Mouse (Mus musculus): ENCODE results near the gene Plvap.
A peak's percentile ranks its signal among the peaks of the same experiment; 100 is the strongest.
"Not testable (repeated sequence)": the region's sequence is repeated elsewhere in the genome, so short reads cannot be mapped to it uniquely, and the experiment has no call there.

Gene Plvap

DNA sequence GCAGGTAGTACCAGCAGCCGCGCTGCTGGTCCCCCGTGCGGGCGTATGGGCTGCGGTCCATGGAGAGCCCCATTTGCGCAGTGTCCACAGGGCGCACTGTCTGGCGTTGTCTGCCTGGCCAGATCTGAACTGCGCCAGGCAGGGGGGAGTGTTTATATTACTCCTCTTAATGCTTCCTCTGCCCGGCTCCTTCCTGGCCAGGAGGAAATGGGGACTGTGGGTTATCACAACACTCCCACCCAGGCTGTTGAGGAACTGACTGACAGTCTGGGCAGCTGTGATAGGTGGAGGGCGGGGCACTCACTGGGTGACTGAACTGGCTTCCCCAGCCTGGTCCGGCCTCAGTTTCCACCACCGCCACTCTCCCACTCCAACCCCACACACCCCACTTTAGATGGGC, at the start of gene Plvap:
Gene Plvap (minus strand): TSS at position 109 of the 400 bp plus-strand sequence.
- DNase-seq, result no peak

DNA sequence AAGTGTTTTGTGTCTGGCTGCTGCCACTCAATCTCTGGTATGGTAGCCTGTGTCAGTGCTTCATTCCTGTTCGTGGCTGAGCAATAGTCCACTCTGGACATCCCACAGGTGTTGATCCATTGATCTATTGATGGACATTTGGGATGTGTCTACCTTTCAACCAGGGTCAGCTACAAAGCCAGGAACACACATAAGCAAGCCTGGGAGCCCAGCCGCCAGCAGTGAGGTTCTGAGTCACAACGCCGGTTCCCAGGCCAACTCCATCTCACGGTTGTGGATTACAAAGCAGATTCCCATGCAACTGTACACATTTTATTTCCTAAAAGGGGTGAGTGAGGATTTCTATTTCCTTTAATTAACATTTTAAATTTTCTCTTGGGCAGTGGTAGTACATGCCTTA, 49.2 kb upstream of the Plvap start:
- DNase-seq, result no peak

DNA sequence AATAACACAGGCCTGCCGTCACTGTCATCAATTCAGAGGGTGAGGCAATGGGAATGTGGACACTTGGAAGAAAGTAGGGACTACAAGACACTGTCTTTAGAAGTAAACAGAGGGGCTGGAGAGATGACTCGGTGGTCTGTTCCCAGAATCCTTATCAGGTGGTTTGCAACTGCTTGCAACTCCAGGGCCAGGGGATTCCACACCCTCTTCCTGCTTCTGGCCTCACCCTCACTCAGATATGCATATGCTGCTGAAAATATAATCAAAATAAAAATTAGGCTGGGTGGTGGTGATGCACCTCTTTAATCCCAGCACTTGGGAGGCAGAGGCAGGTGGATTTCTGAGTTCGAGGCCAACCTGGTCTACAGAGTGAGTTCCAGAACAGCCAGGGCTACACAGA, 48.5 kb upstream of the Plvap start:
- no peak for DNase-seq

DNA sequence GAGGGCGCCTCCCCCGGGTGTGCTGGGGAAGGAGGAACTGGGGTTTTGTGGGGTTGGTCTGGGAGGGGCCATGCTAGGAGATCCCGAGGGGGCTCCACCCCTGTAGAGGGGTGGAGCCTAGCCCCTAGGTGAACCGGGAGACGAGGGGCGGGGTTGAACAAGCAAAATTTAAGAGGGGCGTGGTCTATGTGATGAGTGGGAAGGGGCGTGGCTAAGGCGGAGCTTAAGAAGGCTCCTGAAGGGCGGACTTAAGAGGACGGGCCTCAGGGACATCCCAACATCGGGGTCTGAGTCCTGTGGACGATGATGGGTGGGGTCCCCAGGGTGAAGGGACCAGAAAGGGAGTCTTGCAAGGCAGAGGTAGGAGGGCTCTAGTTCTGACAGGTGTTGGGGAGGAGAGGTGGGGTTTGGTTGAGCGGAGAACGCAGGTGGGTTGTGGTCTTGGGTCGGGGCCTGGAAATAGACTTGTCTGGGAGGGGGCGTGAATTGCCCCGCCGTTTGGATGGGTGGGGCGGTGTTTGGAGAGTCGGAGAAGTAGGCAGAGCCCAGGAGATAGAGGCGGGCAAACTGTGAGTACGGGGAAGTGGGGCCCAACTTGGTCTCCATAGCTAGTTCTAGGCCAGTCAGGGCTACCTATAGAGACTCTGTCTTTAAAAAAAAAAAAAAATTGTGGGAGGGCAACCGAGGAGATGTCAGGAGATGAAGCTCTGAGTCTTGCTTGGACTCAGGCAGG, 47.6 kb upstream of the Plvap start:
- DNase-seq, result peak; percentile 83 to 86

DNA sequence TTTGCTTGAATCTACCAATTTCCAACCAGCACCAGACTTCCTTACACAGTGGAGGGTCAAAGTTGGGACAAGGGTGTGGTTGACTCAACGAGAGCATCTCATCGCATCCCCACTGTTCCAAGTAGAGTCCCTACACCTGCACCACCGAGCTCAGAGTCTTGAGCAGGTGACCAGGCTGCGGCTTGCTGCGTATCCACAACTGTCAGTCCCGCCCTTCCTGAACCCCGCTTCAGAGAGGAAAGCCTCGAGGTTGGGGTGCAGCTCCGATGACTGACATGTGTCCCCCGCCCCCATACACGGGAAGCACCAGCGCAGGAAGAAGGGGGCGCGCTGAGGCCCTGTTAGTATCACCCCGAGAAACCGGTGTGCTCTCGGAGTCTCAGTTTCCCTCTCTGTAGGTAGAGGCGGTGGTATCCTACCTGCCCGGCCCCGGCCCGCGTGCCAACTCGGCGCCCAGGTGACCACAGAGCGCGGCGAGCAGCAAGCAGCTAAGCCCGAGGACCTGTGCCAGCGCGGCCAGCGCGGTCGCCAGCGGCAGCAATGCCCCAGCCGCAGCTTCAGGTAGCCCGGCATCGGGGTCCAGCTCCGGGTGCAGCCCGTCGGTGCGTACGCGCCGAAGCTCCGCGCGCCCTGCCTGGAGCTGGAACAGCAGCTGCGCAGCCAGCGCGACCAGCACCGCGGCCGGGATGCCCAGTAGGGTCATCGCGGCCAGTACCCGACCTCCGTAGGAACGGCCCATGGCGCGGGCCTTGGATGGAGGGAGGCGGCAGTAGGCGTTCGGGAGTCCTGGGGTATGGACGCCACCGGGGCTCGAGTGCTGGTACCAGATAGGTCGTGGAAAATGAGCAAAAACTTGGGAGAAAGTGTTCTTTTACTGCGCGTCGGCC, 46.8 kb upstream of the Plvap start, which contains the start of gene Tmem221:
Gene Tmem221 (minus strand): TSS at position 801 of the 887 bp plus-strand sequence.
- DNase-seq, result peak; percentile 71 to 85

DNA sequence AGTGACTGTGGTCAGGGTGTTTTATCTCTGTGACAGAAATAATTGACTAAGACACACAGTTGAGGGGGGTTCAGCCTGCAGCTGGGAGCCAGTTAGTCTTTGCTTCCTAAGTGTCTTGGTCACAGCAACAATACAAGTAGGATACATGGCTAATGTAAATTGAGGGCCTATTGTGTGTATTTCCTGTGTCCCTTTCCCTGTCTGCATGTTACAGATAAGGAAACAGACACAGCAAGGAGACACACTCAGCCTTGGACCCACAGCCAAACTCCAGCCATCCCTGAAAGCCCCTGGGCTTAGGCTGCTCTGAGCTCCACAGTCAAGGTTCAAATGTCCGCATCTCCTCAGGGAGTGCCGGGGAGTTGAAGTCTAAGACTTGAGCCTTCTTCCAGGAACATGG, 43.1 kb upstream of the Plvap start:
- DNase-seq, result no peak

DNA sequence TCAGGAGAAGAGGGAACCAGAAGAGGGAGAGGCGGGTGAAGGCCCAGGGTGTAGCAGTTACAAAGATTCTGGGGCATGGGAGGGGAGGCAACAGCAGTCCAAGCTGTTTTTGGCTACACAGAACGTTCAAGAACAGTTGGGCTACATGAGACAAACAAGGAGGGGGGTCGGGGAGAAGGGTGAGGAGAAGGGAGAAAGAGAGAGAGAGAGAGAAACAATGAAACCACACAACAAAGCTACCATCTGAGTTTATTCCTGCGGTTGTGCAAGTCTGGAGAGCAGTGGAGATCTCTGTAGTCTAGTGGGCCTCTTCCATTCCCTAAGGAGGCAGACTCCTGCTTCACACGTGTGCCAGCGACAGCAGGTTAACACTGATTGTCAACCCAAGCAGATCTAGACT, 42.4 kb upstream of the Plvap start:
- DNase-seq, result no peak

DNA sequence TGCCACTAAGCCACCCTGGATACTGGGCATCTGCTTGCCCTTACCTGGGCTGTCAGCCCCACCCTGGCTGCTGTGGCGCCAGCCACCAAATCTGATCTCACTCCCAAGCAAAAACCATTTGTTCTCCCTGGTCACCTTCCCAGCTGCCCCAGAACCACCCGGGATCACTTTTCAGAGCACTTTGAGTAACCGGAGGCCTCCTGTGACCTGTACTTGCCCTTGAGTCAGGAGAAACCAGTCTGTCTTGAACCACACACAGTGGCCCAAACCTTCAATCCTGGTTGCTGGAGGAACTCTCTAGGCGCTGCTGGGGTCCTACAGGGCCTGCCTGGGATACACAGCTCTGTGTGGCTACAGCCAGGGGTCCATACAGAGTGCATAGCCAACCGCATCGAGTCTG, 41.2 kb upstream of the Plvap start:
- no peak for DNase-seq

DNA sequence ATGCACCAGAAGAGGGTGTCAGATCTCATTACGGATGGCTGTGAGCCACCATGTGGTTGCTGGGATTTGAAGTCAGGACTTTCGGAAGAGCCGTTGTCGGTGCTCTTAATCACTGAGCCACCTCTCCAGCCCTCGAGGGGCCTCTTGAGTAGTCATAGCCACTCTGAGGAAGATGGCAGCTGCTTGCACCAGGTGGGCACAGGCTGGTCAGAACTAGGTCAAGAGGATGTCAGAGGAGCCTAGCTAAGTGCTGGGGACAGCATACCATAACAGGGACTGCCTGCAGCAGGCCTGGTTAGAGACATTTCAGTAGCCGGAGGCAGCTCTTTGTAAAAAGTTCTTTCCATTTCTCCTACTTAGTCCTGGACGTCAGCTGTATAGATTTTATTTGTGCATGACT, 39.2 kb upstream of the Plvap start:
- DNase-seq, result peak; percentile 25 to 66

DNA sequence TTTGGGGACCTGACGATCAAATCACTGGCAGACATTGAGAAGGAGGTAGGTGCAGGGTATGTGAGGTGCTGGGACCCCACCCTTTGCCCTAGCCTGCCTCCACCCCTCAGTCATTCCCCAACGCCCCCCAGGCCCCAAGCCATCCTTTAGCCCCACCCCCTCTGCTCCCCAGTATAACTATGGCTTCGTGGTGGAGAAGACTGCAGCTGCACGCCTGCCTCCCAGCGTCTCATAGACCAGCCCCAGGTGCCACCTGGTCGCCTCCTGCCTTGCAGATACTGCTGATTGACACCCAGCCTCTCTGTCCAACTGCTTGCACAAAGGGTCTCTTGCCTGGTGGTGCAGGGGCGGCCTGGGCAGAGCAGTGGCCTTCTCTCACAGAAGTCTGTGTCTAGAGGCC, 36.0 kb upstream of the Plvap start:
- DNase-seq, result peak; percentile 65 to 82

DNA sequence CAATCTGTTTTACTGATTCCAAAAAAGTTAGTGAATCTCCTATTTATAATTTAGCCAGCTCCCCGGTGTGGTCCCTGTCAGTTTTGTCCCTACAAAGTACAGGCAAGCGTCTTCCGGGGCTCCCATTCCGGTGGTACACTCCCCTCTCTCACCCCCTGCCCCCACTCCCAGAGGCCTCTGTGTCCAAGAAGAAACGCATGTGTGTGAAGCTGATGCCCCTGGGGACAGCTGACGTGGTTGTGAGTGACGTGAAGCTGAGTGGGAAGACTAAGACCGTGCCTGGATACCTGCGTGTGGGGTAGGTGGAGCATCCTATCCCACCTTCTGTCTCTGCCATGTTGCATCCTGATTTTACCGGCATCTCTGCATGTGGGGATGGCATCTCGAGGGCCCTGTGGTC, 33.5 kb upstream of the Plvap start:
- no peak for DNase-seq

DNA sequence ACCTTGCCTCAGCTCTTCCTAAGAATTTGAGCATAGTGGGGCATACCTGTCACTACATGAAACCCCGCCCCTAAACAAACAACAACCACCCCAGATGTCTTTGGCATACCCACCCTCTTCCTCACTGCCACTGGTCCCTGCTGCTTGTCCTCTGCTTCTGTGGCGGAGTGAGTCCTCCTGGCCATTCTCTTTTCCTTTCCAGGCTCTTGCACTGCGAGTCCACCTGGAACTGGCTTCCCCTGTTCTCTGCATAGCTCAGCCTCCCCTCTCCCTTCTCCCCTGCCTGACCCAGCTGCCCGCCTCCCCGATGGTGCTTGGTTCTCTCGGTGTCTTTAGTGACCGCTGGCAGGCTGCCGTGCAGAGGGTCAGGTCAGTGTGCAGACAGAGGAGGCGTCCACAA, 32.2 kb upstream of the Plvap start:
- DNase-seq, result no peak

DNA sequence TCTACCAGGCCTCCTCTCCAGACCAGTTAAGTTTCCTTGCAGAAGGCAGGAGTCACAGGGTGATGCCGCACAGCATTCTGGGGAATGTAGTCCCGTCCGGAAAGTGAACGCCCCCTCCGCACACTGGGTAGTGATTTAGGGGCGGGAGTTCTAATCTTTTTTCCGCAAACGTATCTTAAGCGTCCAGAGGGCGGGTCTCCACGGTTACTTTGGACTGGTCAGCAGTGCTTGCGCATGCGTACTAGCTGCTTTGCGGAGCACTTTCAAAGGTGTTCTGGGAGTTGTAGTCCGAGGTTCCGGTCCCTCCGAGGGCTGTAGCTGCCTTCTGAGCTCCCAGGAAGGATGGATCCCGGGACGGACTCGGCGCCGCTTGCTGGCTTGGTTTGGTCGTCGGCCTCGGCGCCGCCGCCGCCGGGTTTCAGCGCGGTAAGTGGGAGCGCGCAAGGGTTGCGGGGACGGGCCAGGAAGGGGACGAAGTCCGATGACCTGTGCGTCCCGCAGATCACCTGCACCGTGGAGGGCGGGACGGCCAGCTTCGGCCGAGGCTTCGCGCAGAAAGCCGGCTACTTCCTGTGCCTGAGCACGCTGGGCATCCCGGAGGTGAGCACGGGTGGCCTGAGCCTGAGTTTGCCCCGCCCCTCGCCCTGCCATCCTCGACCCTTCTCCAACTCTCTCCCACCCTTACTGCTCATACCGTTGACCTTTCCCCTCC, 31.2 kb upstream of the Plvap start, which contains the start of gene Mvb12a:
Gene Mvb12a (plus strand): TSS at position 291 of the 712 bp plus-strand sequence.
- peak; percentile 90 to 93 for DNase-seq

DNA sequence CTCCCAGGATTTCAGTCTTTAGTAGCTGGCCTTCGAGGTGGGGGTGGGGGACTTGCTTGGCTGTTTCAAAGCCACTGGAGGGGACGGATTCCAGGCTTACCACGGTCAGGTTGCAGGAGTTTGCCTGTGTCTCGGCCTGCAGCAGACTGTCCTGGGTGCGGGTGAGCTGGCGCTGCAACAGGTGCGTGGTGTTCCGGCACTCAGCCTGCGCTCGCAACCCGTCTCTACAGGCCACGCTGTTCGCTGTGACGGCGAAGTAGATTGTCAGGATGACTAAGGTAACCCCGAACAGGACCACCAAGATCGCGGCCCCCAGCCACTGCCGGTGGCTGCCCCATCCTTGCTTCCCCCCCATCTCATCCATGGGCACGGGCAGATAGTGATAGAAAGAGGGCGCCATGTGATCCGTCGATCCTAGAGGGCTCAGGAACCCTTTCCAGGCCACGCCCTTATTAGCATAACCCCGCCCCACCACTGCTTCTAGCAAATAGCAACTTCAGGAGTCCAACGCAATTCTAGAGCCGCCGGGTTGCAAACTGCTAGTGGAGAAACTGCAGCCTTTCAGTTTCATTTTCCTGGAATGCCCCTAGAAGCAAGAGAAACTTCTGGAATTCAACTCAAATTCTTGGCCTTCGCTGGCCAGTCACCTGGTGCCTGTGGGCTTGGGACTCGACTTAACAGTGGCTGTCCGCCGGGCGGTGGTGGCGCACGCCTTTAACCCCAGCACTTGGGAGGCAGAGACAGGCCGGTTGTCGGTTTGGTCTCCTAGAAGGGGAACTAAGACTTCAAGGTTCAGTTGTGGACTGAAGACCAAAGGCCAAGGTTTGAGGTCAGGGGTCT, 25.7 kb upstream of the Plvap start, which contains the start of gene Bst2:
Gene Bst2 (minus strand): TSS at position 429 of the 840 bp plus-strand sequence.
- DNase-seq, result peak; percentile 89 to 90

DNA sequence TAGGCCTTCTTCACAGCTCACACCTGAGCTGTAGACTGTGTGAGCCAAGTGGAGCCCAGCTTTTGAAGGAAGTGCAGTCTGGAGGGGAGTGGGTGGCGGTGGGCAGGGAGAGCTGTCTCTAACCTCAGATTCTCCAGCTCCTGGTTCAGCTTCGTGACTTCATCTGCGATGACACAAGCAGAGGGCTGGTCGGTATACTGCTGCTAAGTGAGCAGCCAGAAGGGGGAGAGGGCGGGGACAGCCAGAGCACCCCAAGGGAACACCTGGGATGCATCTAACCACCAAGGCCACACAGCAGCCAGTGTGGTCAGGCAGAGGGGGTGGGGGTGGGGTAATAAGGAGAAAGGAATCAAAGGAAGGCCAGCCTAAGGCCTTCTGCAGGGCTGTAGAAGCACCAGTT, 24.1 kb upstream of the Plvap start:
- DNase-seq, result peak; percentile 60 to 75

DNA sequence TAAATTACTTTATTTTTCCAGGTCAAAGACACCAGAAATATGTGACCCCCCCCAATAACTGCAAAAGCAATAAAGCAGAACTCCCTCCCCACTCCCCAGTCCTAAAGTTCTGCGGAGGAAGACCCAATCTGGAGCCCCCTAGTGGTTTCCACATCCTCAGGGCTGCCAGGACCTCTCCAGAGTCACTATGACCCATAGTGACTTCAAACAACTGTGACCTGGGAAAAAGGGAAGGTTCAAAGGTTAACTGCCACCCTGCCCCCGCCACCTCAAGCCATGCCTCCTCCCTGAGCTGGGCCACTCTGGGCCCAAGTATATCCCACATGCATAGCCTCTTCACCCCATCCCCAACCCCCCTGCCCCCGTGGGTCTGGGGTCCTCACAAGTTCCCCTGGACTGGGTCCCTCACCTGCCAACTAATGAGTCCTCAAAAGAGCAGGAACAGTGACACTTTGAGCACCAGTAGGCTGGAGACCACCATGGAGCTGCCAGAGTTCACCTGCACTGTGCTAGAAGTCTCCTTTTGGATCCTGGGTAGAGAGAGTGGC, 22.8 kb upstream of the Plvap start:
- DNase-seq, result no peak

DNA sequence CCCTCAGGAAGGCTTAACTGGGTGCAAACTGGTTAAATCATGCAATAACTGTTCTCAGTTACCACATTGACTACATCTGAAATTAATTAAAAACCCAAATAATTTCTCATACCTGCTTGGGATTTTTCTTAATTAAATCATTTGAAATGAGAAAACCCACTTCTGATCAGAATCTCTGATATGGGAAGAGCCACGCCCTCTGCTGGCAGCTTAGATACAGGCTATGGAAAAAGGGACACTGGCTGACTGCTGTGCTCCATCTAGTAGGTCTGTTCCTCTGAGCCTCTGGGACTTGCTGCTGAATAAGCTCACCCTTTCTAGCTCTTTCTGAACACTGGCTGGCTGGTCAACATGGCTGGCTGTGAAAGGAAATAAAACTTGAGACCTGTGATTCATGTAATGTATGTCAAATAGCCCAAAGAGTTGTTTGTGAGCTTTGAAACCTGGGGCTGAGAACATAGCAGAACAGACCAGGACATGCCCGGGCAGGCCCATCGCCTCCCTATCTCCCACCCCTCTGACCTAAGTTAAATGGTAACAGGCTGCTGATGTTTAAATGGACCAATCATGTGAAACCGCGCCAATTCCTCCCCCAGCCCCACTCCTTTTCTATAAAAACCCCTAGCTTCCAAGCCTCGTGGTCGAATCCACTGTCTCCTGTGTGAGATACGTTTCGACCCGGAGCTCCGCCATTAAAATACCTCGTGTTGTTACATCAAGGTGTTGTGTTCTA, 19.3 kb upstream of the Plvap start:
- DNase-seq, result not testable (repeated sequence)

DNA sequence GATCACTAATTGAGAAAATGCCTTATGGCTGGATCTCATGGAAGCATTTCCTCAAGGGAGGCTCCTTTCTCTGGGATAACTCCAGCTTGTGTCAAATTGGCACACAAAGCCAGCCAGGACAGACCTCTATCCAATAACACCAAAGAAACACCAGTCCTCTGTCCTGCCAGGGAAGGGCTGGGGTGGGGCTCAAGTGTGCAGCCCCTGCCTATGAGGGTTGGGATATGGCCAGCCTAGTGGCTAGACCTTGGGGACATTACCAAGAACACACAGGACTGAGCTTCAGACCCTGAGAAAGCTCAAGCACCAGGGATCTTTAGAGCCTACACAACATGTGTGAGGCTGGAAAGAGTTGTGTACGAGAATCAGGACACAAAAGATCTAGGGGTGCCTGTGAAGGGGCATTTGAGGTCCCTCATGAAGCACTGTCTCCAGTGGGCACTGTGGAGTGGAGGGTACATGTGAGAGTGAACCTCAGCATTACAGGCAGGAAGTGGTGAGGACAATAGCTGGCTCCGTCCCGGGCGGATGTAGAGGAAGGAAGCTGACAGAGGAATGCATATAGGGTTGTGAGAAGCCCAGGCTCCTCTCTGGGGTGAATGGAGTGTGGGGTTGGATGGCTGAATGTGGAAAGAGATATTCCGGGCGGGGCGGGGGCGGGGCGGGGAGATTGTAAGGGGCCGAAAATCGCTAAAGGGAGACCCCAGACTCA, 17.0 kb upstream of the Plvap start:
- DNase-seq, result peak; percentile 49 to 66

DNA sequence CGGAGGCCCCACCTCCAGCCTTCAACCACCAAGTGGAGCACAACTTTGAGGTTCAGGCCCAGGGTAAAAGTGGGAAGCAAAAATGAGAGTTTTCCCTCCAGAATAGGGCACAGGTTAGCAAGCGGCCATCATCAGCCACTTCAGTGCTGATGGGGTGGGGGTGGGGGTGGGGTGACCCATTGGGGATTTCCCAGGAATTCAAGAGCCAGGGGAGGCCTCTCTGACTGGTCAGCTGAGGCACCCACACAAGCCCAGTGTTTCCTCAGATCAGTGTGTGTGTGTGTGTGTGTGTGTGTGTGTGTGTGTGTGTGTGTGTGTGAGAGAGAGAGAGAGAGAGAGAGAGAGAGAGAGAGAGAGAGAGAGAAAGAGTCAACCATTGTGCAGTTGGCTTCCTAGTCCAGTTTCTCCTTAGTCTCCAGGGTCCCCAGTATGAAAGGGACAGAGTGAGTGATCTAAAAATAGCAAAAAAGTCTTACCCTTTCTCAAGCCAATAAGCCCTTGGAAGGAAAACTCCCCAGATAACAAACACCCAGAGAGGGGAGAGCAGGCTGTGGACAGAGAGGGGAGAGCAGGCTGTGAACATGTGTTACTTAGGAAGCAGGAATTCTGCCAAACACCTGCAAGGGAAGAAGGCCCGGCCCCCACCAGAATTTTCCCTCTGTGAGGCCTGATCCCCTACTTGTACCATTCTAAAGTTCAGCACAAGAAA, 15.8 kb upstream of the Plvap start:
- no peak for DNase-seq

DNA sequence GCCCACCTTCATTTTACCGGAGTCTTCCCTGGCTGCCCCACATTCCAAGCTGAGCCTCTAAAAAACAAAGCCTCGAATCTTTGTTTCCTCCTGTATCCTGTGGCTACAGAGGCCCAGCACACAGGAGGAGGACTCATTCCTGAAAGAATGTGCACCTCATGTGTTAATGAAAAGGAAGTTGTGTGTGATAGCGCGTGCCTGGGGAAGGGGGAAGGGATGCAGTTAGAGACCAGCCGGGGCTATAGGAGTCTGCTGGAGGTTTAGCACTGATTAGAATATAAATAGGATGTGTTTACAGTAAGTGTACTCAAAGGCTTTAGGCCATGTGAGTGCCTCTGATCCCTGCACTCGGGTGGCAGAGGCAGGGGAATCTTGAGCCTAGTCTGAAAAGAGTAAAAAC, 14.7 kb upstream of the Plvap start:
- DNase-seq, result no peak

All from thymus, postnatal 36 days (tissue).